Mouse (Mus musculus) olfactory bulb, adult 2 months (tissue): ENCODE results near the gene Jmjd7.

Experiments
- CTCF ChIP-seq: fragments of 200-500 bp; IDR thresholded peaks from 2 replicates; pipeline ENCODE4 v1.5.1; 2012; ENCODE audit warnings: low read depth, mild to moderate bottlenecking, low read length, moderate library complexity; ENCODE audit not compliant: insufficient read depth
- POLR2A ChIP-seq: fragments of 200-500 bp; IDR thresholded peaks from 2 replicates; pipeline ENCODE4 v1.6.1; 2012; ENCODE audit warnings: mild to moderate bottlenecking, low read depth, low read length, moderate library complexity; ENCODE audit not compliant: insufficient read depth

DNA sequence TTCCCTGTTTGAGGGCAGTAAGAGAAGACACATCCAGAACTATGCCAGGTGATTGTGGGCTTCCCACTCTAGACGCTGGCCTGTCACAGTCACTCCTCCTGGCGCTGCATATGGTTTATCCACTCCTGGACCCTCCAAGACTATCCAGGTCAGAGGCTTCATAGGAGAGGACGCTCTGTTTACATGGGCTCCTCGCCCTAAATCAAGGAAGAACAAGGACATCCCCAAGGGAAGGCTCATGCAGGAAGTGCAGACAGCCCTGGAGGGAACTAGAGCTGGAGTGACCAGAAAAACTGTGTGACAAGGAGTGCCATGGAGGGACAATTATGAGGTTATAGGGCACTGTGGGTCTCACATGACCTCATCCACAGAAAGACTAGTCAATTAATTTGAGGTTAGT, 29.9 kb upstream of the Jmjd7 start:
- TF ChIP-seq POLR2A: no peak
- TF ChIP-seq CTCF: no peak
